Mouse (Mus musculus) forebrain, embryonic 14.5 days (tissue): Measurements from ENCODE around the gene Krtap13. TPM values are rescaled to one million over a fixed set of nuclear protein-coding genes. Genes with fewer than 3 reads are reported as not detected.
A peak's percentile ranks its signal among the peaks of the same experiment; 100 is the strongest.
"Not testable (repeated sequence)": the region's sequence is repeated elsewhere in the genome, so short reads cannot be mapped to it uniquely, and the experiment has no call there.

Experiments used
- ATAC-seq: fragments of 200-750 bp; cut with Nextera tagmentation; 2 replicates; pipeline ENCODE4 v1.8.0; 2017; ENCODE audit warnings: mild to moderate bottlenecking, moderate library complexity
- DNase-seq: peaks from one replicate; pipeline ENCODE4 v3.0.0-alpha.2; 2015; ENCODE audit warnings: low spot score
- H3K27ac ChIP-seq: fragments of 300-500 bp; sonication (generic); 2 replicates; pipeline ENCODE4 v1.5.1; 2014; ENCODE audit warnings: low read depth, mild to moderate bottlenecking, control low read depth, low read length, moderate library complexity
- H3K27me3 ChIP-seq: fragments of 300-500 bp; sonication (generic); replicated peaks from 2 replicates; pipeline ENCODE4 v1.6.1; 2014; ENCODE audit warnings: low read length, control low read depth, mixed read lengths; ENCODE audit not compliant: control insufficient read depth, insufficient read depth
- H3K36me3 ChIP-seq: fragments of 300-500 bp; sonication (generic); 2 replicates; pipeline ENCODE4 v1.6.1; 2014; ENCODE audit warnings: low read length, control low read depth; ENCODE audit not compliant: control insufficient read depth, insufficient read depth
- H3K4me1 ChIP-seq: fragments of 300-500 bp; sonication (generic); 2 replicates; pipeline ENCODE4 v1.6.1; 2014; ENCODE audit warnings: antibody characterized with exemption, low read length, control low read depth; ENCODE audit not compliant: control insufficient read depth, insufficient read depth
- H3K4me2 ChIP-seq: fragments of 300-500 bp; sonication (generic); 2 replicates; pipeline ENCODE4 v1.6.1; 2014; ENCODE audit warnings: mild to moderate bottlenecking, control low read depth, low read length
- H3K4me3 ChIP-seq: fragments of 300-500 bp; sonication (generic); 2 replicates; pipeline ENCODE4 v1.5.1; 2014; ENCODE audit warnings: low read depth, low read length, control low read depth
- H3K9ac ChIP-seq: fragments of 300-500 bp; sonication (generic); 2 replicates; pipeline ENCODE4 v1.6.1; 2014; ENCODE audit warnings: mild to moderate bottlenecking, low read length, control low read depth, moderate library complexity
- H3K9me3 ChIP-seq: fragments of 300-500 bp; sonication (generic); replicated peaks from 2 replicates; pipeline ENCODE4 v1.6.1; 2016; ENCODE audit warnings: low read length, control low read depth, mixed read lengths; ENCODE audit not compliant: control insufficient read depth
- WGBS: fragments of 180-500 bp; shearing (Covaris S2); extraction: QIAGEN DNeasy Blood & Tissue Kit; methylation state at CpG from one replicate; pipeline ENCODE4 v1.1.7; 2014; 5-methylcytosine and 5-hydroxymethylcytosine counted together
- polyA plus RNA-seq: library from polyadenylated mRNA; unstranded; fragments of >200 nt; fragmentation: Nextera tagmentation; extraction: Ambion mirVana; gene quantifications from 2 replicates; pipeline ENCODE4 v1.2.1, GENCODE M21; 2014

Krtap13 gene
- polyA plus RNA-seq = not detected in 2 replicates

GRCm38 (mm10) chr16:88751535-88751934 lies at the start of gene Krtap13:
Gene Krtap13, minus strand, starts transcription at chr16:88751635.
- not testable (repeated sequence) for H3K4me2 ChIP-seq, H3K4me1 ChIP-seq, H3K27ac ChIP-seq, H3K36me3 ChIP-seq, ATAC-seq, H3K4me3 ChIP-seq, DNase-seq, H3K9ac ChIP-seq, H3K27me3 ChIP-seq, H3K9me3 ChIP-seq
- WGBS = 80% methylated on average over 3 of the region's 3 CpGs

GRCm38 (mm10) chr16:88786786-88787185 lies 35.4 kb upstream of the Krtap13 start:
- Histone ChIP-seq H3K27ac (no peak overlapping the region), H3K9me3 (no peaks in the 10 kb centered on the region), H3K4me1 (no peaks in the 10 kb centered on the region), H3K36me3 (no peaks in the 10 kb centered on the region), H3K4me2 (no peak overlapping the region), H3K9ac (no peak overlapping the region), H3K4me3 (no peak overlapping the region), H3K27me3 (no peaks in the 10 kb centered on the region)
- no peak for DNase-seq
- 88% methylated on average over 2 of the region's 2 CpGs for WGBS
- no peak for ATAC-seq

- ATAC-seq = no peak
- WGBS = 94% methylated on average over 5 of the region's 6 CpGs
- H3K27ac ChIP-seq = no peak within 1 kb of the TSS
- DNase-seq = no peak
- no peaks in the 10 kb centered on the region for H3K36me3 ChIP-seq
- no peak within 1 kb of the TSS for H3K4me2 ChIP-seq
- no peak within 1 kb of the TSS for H3K9ac ChIP-seq
- H3K9me3 ChIP-seq = no peaks in the 10 kb centered on the region
- no peaks in the 10 kb centered on the region for H3K27me3 ChIP-seq
- no peak within 1 kb of the TSS for H3K4me3 ChIP-seq
- no peaks in the 10 kb centered on the region for H3K4me1 ChIP-seq
Measured at GRCm38 (mm10) chr16:88777596-88777995, 26.2 kb upstream of the Krtap13 start, which contains the start of gene Gm5965. Gene Gm5965, plus strand, starts transcription at chr16:88777896.

- Histone ChIP-seq H3K4me2 (no peak within 1 kb of the TSS), H3K9ac (no peak within 1 kb of the TSS), H3K9me3 (no peaks in the 10 kb centered on the region), H3K27ac (no peak within 1 kb of the TSS), H3K4me3 (no peak within 1 kb of the TSS), H3K4me1 (no peaks in the 10 kb centered on the region), H3K27me3 (no peaks in the 10 kb centered on the region), H3K36me3 (no peaks in the 10 kb centered on the region)
- DNase-seq (no peak), ATAC-seq (no peak)
- WGBS = 88% methylated on average over 2 of the region's 2 CpGs
Measured at GRCm38 (mm10) chr16:88774106-88774505, 22.7 kb upstream of the Krtap13 start, which contains the start of gene 2310057N15Rik. Gene 2310057N15Rik, minus strand, starts transcription at chr16:88774206.

GRCm38 (mm10) chr16:88758547-88758946 lies 7.1 kb upstream of the Krtap13 start, which contains the start of gene 2310034C09Rik:
Gene 2310034C09Rik, plus strand, starts transcription at chr16:88758847.
- H3K4me2 ChIP-seq, ATAC-seq, H3K27ac ChIP-seq, H3K9ac ChIP-seq, H3K4me3 ChIP-seq, H3K9me3 ChIP-seq, H3K27me3 ChIP-seq, H3K36me3 ChIP-seq, H3K4me1 ChIP-seq, DNase-seq: not testable (repeated sequence)
- WGBS = 93% methylated on average over 3 of the region's 3 CpGs

GRCm38 (mm10) chr16:88747943-88748342 lies 3.5 kb downstream of the Krtap13 start:
- Histone ChIP-seq H3K9me3 (no peaks in the 10 kb centered on the region), H3K27ac (no peak overlapping the region), H3K36me3 (no peaks in the 10 kb centered on the region), H3K4me2 (no peak overlapping the region), H3K9ac (no peak overlapping the region), H3K27me3 (no peaks in the 10 kb centered on the region), H3K4me3 (no peak overlapping the region), H3K4me1 (no peaks in the 10 kb centered on the region)
- WGBS = 52% methylated on average over 4 of the region's 4 CpGs
- ATAC-seq = peak; percentile 34; the same call in 1 of the 2 replicates
- peak; percentile 66 for DNase-seq

- no peak for ATAC-seq
- no peaks in the 10 kb centered on the region for H3K4me1 ChIP-seq
- H3K27me3 ChIP-seq = no peaks in the 10 kb centered on the region
- H3K9me3 ChIP-seq = no peaks in the 10 kb centered on the region
- H3K4me2 ChIP-seq = no peak overlapping the region
- 83% methylated on average over 4 of the region's 4 CpGs for WGBS
- H3K9ac ChIP-seq = no peak overlapping the region
- no peaks in the 10 kb centered on the region for H3K36me3 ChIP-seq
- no peak overlapping the region for H3K27ac ChIP-seq
- H3K4me3 ChIP-seq = no peak overlapping the region
- DNase-seq = peak; percentile 13
Measured at GRCm38 (mm10) chr16:88744750-88745340, 6.6 kb downstream of the Krtap13 start.

- Histone ChIP-seq H3K36me3 (no peaks in the 10 kb centered on the region), H3K9me3 (no peaks in the 10 kb centered on the region), H3K4me3 (no peak overlapping the region), H3K27ac (no peak overlapping the region), H3K9ac (no peak overlapping the region), H3K4me2 (no peak overlapping the region), H3K27me3 (no peaks in the 10 kb centered on the region), H3K4me1 (no peaks in the 10 kb centered on the region)
- ATAC-seq = no peak
- DNase-seq = peak; percentile 15
- 54% methylated on average over 2 of the region's 2 CpGs for WGBS
Measured at GRCm38 (mm10) chr16:88735391-88735790, 16.0 kb downstream of the Krtap13 start.

- Histone ChIP-seq H3K4me1 (no peaks in the 10 kb centered on the region), H3K4me3 (no peak within 1 kb of the TSS), H3K27ac (no peak within 1 kb of the TSS), H3K27me3 (no peaks in the 10 kb centered on the region), H3K4me2 (no peak within 1 kb of the TSS), H3K9ac (no peak within 1 kb of the TSS), H3K9me3 (no peaks in the 10 kb centered on the region), H3K36me3 (no peaks in the 10 kb centered on the region)
- peak; percentile 10 for DNase-seq
- 75% methylated on average over 4 of the region's 4 CpGs for WGBS
- no peak; the same call in 1 of the 2 replicates for ATAC-seq
Measured at GRCm38 (mm10) chr16:88728812-88729275, 22.6 kb downstream of the Krtap13 start, which contains the start of gene Krtap13-1. Gene Krtap13-1, plus strand, starts transcription at chr16:88728862.
